Mouse (Mus musculus) CD8-positive naive resting alpha-beta T cell, adult 2 months (primary cell): ENCODE results near the gene Pfkfb1.

Experiments used
- DNase-seq, 2 experiments: peaks; one replicate each; pipeline ENCODE4 v3.0.0; 2022; ENCODE audit warnings: low read depth in 2 of 2, low spot score in 2 of 2

Gene Pfkfb1

DNA sequence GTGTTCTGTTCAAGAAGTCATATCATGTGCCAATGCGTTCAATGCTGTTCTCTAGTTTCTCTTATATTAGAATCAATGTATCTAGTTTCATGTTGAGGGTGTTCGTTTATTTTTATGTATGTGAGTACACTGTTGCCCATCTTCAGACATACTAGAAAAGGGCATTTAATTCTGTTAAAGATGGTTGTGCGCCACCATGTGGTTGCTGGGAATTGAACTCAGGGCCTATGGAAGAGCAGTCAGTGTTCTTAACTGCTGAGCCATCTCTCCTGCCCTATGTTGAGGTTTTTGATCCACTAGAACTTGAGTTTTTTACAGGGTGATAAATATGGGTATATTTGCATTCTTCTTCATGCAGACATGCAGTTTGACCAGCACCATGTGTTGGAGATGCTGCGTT is 74.8 kb downstream of the Pfkfb1 start:
- DNase-seq = no peak

DNA sequence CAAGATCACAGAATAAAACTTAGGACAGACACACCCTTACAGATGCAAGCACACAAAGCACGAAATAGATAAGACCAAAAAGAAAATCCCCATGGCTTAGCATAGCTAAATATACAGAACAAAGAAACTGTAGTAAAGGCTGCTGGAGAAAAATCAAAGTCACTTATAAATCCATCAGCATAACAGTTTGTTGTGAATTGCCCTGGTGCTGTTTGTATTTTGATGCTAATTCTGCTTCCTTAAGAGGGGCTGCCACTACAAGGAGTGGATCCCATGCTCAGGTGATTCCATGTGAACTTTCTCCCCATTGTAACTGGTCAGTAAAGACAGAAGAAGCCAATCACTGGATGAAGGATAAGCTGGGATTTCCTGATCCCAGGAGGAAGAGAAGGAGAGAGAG is 89.5 kb downstream of the Pfkfb1 start:
- DNase-seq = no peak
